Mouse (Mus musculus) cerebellum, adult 2 months (tissue): ENCODE measurements around the gene Coro1a.

ENCODE experiments used
- CTCF ChIP-seq: fragments of 200-500 bp; IDR thresholded peaks from 2 replicates; pipeline ENCODE4 v1.5.1; 2011; ENCODE audit warnings: low read depth, mild to moderate bottlenecking, control low read depth, low read length, moderate library complexity, borderline replicate concordance; ENCODE audit not compliant: insufficient read depth
- POLR2A ChIP-seq: fragments of 200-500 bp; IDR thresholded peaks from 2 replicates; pipeline ENCODE4 v1.6.1; 2011; ENCODE audit warnings: low read length, control low read depth, borderline replicate concordance; ENCODE audit not compliant: insufficient read depth

DNA sequence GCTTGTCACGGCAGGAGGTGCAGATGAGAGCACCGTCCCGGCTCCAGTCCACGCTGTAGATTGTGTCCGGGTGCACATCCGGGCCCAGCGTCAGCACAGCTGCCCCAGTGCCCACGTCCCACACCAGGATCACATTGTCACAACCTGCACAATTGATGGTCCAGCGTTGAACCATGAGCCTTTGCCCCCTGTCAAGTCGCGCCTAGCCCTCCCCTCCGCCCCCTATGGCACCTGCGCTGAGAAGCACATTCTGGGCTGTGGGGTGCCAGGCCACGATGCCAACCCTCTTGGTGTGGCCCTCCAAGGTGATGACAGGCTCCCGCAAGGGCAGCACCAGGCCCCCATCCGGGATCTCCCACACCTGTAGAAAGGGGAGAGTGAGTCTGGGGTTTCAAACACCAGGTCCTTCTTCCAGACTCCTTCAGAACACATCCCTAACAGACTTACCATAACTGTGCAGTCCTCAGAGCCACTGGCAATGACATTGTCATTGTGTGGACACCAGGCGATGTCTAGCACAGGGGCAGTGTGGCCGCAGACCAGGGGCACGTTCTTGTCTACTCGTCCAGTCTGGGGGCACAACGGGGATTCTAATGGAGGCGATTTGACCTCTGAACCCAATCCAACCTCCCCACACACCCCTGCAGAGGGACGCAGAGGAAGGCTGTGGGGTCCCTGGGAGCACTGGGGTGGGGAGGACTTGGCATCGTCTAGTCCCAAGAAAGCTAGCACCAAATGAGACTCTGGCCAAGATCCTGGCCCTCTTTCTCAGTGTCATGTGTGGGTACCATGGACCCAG is 5.8 kb downstream of the Coro1a start:
- TF ChIP-seq CTCF (no peak), POLR2A (no peak)
